Mouse (Mus musculus) olfactory bulb, adult 2 months (tissue): ENCODE measurements around the gene Unc13b. TPM values are rescaled to one million over a fixed set of nuclear protein-coding genes. Genes with fewer than 3 reads are reported as not detected.

Experiments used
- H3K27ac ChIP-seq: fragments of 200-500 bp; 2 replicates; pipeline ENCODE4 v1.5.1; 2012; ENCODE audit warnings: low read depth, low read length; ENCODE audit not compliant: insufficient read depth
- H3K4me1 ChIP-seq: fragments of 200-500 bp; 2 replicates; pipeline ENCODE4 v1.6.1; 2012; ENCODE audit warnings: low read length; ENCODE audit not compliant: control insufficient read depth, insufficient read depth
- H3K4me3 ChIP-seq: fragments of 200-500 bp; 2 replicates; pipeline ENCODE4 v1.5.1; 2012; ENCODE audit warnings: mild to moderate bottlenecking, low read depth, low read length, moderate library complexity; ENCODE audit not compliant: insufficient read depth
- CTCF ChIP-seq: fragments of 200-500 bp; IDR thresholded peaks from 2 replicates; pipeline ENCODE4 v1.5.1; 2012; ENCODE audit warnings: low read depth, mild to moderate bottlenecking, low read length, moderate library complexity; ENCODE audit not compliant: insufficient read depth
- POLR2A ChIP-seq: fragments of 200-500 bp; IDR thresholded peaks from 2 replicates; pipeline ENCODE4 v1.6.1; 2012; ENCODE audit warnings: mild to moderate bottlenecking, low read depth, low read length, moderate library complexity; ENCODE audit not compliant: insufficient read depth
- WGBS: fragments of 180-500 bp; shearing (Covaris S2); methylation state at CpG from one replicate; pipeline ENCODE4 v1.1.7; 2018; 5-methylcytosine and 5-hydroxymethylcytosine counted together
- polyA plus RNA-seq: library from polyadenylated mRNA; stranded (reverse); fragments of >200 nt; gene quantifications from 2 replicates; pipeline ENCODE4 v1.2.4, GENCODE M21; 2012; ENCODE audit warnings: low replicate concordance; ENCODE audit not compliant: missing spikeins, insufficient read depth, insufficient read length

The Unc13b gene
- polyA plus RNA-seq, 1 experiment = not detected

DNA sequence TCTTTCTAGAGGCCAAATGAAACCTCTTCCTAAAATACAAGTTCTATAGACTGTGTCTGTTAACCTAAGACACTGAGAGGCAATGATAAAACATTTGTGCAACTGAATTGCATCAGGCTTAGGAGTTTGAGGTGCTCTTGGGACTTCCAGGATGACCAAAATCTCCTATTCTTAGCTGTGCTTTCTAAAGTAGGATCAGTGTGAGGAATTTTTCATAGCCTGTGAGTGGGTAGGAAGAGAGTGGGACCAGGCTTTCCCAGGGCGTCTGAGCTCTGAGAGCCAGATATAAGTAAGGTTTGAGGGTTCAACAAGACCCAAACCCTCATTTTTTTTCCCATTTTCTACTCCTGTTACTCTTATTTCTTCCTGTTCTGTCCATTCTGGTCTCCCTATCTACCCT is 174.2 kb downstream of the Unc13b start:
- 94% methylated on average over 1 of the region's 1 CpGs for WGBS
- H3K4me3 ChIP-seq = no peak overlapping the region
- no peaks in the 10 kb centered on the region for H3K4me1 ChIP-seq
- TF ChIP-seq POLR2A (no peak), CTCF (no peak)
- H3K27ac ChIP-seq = no peak overlapping the region

DNA sequence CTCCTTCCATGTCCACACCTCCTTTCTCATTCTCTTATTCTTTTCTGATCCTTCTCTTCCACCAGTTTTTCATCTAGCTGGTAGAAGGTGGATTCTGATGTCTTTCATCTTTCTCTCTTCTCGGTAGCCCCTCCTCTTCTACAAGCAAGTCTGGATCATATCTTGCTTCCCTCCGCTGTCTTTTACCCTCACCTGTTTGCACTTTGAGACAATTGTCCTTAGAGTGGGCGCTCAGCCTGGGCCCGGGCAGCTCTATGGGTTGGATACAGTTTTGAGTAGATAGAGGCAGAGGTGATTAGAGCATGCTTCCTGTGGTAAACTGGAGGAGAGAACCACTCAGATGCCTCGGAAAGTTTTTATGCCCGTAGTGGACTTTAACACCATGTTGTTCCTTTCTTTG is 174.7 kb downstream of the Unc13b start:
- 93% methylated on average over 6 of the region's 6 CpGs for WGBS
- Histone ChIP-seq H3K4me3 (no peak overlapping the region), H3K27ac (no peak overlapping the region), H3K4me1 (no peaks in the 10 kb centered on the region)
- no peak for TF ChIP-seq CTCF
- TF ChIP-seq POLR2A = no peak

DNA sequence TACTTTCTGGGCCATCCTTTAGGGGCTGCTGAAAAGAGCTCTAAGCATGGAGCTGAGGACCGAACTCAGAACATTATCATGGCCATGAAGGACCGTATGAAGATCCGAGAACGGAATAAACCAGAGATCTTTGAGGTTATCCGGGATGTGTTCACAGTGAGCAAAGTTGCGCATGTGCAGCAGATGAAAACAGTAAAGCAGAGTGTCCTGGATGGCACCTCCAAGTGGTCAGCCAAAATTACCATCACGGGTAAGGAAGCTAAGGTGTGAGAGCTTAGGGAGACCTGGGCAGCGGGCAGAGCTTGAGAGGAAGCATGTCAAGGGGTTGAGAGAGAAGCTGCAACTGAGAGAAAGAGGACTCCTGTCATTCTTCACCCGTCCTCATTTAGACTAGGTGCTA is 178.1 kb downstream of the Unc13b start:
- TF ChIP-seq CTCF (no peak), POLR2A (no peak)
- no peak overlapping the region for H3K27ac ChIP-seq
- H3K4me3 ChIP-seq = no peak overlapping the region
- no peaks in the 10 kb centered on the region for H3K4me1 ChIP-seq
- WGBS = 96% methylated on average over 9 of the region's 9 CpGs

DNA sequence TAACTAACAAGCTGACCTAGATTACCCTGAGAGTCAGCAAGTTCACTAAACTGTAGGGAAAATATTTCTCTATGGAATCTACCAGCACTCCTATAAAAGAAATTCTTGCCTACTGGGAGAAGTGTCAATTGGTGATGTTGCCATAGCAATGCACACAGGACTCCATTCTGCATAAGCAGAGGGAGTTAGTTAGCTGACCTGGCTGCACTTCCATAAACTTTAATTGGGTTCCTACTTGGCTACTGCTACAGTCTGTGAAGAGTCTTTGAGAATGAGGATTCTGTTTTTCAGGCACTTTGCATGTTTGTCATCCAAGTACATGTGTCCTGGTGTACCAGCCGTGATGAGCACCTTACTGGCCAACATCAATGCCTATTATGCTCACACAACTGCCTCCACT is 182.0 kb downstream of the Unc13b start:
- H3K27ac ChIP-seq = no peak overlapping the region
- TF ChIP-seq POLR2A (no peak), CTCF (no peak)
- no peaks in the 10 kb centered on the region for H3K4me1 ChIP-seq
- no peak overlapping the region for H3K4me3 ChIP-seq
- WGBS = 65% methylated on average over 1 of the region's 1 CpGs

DNA sequence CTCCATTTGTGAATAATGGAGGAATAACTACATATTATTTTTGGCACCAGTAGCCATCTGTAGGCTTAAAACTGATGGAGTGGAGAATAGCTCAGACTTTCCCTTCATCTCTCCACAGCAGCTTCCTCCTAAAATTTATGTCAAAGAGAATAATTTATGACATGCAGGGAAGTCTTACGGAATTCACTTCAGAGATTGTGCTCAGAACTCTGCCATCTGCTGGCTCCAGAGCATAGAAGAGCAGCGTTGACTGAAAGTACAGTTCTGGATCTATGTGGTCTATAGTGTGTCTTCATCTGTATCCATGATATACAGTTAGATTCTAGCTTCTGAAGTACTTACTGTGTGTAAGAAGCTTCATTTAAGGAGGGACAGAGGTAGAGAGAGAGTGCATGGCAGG is 185.3 kb downstream of the Unc13b start:
- H3K4me3 ChIP-seq = no peak overlapping the region
- no peaks in the 10 kb centered on the region for H3K4me1 ChIP-seq
- 41% methylated on average over 2 of the region's 2 CpGs for WGBS
- TF ChIP-seq CTCF = no peak
- TF ChIP-seq POLR2A = no peak
- H3K27ac ChIP-seq = no peak overlapping the region

DNA sequence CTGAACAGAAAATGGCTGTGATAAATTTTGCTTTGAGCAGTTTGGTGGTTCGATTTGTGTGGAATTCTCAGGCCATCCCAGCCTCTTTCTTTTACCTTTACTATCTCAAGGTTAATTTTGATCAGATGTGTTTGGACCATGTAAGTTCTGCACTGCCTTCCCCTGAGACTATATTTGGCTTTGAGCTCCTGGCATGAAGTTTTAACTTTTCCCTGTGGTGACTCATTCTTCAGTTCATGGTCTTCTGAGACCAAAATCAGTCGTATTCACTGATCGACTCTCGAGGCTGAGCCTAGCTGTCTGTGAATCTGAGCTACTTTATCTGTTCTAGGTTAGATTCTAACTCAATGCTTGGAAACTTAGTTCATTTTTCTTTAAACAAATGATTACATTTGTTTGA is 187.0 kb downstream of the Unc13b start:
- Histone ChIP-seq H3K27ac (no peak overlapping the region), H3K4me1 (no peaks in the 10 kb centered on the region), H3K4me3 (no peak overlapping the region)
- 81% methylated on average over 4 of the region's 4 CpGs for WGBS
- TF ChIP-seq CTCF = no peak
- TF ChIP-seq POLR2A = no peak

DNA sequence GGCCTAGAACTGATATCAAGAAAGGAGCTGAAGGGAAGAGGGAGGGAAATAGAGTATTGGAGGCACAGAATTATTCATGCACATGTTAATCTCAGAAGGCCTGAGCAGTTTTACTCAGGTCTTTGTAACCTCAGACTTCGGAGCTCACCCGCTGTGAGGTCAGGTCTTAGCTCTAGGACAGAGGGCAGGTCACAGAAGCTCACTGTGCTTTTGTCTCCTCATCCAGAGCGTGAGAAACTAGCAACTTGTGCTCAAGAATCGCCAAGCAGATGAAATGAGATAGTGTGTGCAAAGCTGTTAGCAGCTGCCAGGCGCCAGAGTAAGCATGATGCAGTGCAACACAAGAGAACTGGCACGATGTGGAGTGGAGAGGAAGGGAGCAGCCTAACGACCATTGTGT is 189.3 kb downstream of the Unc13b start:
- no peak overlapping the region for H3K27ac ChIP-seq
- H3K4me1 ChIP-seq = no peaks in the 10 kb centered on the region
- H3K4me3 ChIP-seq = no peak overlapping the region
- 54% methylated on average over 7 of the region's 7 CpGs for WGBS
- no peak for TF ChIP-seq POLR2A
- TF ChIP-seq CTCF = no peak

DNA sequence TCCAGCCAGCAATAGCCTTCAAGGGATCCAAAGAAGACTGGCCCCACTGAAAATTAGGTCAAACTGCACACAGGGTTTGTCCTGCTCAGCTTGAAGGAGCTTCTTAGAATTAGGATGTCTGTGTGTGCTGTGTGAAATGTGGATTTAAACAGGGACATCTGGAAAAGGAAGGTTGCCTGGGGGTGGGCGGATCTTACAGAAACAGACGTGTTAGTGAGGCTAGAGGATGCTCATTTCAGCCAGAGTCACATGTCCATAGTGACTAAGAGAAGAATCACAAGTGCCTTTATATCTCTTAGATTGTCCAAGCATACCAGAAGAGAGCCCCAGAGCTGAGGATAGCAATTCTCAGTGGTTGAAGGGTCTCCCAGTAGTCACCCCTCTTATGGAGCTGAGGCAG is 190.2 kb downstream of the Unc13b start:
- no peak overlapping the region for H3K4me3 ChIP-seq
- H3K27ac ChIP-seq = no peak overlapping the region
- no peak for TF ChIP-seq CTCF
- TF ChIP-seq POLR2A = no peak
- WGBS = 60% methylated on average over 2 of the region's 2 CpGs
- H3K4me1 ChIP-seq = no peaks in the 10 kb centered on the region

DNA sequence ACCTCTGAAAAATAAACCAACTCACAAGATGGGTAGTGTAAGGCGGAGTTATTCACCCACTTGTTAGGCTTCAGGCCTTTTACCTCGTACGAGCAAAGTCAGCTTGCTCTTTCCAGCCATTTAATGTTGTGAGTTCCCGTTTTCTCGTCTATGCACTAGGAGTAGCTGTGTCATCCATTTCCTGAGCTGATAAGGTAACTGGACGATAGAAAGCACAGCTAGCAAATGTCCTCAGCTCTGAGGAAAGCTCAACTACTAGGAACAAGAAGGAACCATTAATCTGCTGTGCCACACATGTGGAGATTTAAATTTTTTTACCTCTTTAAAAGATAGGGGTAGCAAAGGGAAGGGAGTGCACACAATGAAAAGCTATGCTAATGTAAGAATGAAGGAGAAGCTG is 192.5 kb downstream of the Unc13b start:
- TF ChIP-seq POLR2A (no peak), CTCF (no peak)
- no peak overlapping the region for H3K27ac ChIP-seq
- H3K4me1 ChIP-seq = no peaks in the 10 kb centered on the region
- WGBS = 89% methylated on average over 6 of the region's 6 CpGs
- no peak overlapping the region for H3K4me3 ChIP-seq

DNA sequence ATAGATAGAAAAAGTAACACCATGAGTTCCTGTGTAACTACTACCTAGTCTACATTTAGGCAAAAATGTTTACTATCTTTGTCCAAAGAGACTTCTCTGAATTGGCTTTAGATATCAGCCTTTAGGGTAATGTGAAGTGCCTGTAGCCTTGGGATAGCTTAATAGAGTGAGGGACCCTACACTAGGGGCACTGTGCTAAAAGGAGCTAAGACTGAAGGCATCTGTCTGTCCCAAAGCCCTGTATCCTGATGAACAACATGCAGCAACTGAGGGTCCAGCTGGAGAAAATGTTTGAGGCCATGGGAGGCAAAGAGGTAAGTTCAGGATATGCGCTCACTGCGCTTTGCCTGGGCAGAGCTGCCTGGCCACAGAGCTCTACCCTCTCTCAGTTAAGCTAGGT is 198.3 kb downstream of the Unc13b start:
- 100% methylated on average over 2 of the region's 2 CpGs for WGBS
- Histone ChIP-seq H3K4me3 (no peak overlapping the region), H3K27ac (no peak overlapping the region), H3K4me1 (no peaks in the 10 kb centered on the region)
- TF ChIP-seq CTCF (no peak), POLR2A (no peak)

DNA sequence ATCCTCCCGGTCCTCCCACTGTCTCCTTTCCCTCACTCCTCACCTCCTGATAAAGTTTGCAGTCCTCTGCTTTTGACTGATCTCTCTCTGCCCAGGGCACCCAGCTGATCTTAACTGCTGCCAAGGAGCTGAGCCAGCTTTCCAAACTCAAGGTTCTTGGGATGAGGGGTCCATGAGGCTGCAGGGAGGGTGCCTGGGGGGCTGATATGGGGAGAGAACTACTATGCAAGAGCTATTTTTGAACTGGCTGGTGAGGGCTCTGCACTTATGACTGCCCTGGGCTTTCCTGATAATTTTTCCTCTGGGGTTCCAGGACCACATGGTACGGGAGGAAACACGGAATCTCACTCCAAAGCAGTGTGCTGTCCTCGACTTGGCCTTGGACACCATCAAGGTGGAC is 199.8 kb downstream of the Unc13b start:
- 93% methylated on average over 4 of the region's 4 CpGs for WGBS
- H3K4me3 ChIP-seq = no peak overlapping the region
- no peaks in the 10 kb centered on the region for H3K4me1 ChIP-seq
- no peak for TF ChIP-seq POLR2A
- H3K27ac ChIP-seq = no peak overlapping the region
